Mouse (Mus musculus) MEL (cell line): ENCODE data around the gene Nek4. TPM values are rescaled to one million over a fixed set of nuclear protein-coding genes. Genes with fewer than 3 reads are reported as not detected.

ENCODE experiments used
- DNase-seq: peaks from one replicate; pipeline ENCODE4 v3.0.0; 2011; ENCODE audit warnings: low read depth, low spot score
- H3K27ac ChIP-seq: 2 replicates; pipeline ENCODE4 v1.5.1; 2012; ENCODE audit warnings: low read depth, mild to moderate bottlenecking, control low read depth, low read length, moderate library complexity; ENCODE audit not compliant: control insufficient read depth
- H3K27me3 ChIP-seq, 2 experiments: fragments of 150-350 bp in 1 of 2; sonication (generic) in 1 of 2; 2 replicates each; pipeline ENCODE4 v1.6.1; 2012; ENCODE audit warnings: low read length in 2 of 2, mild to moderate bottlenecking in 2 of 2, improper control_type of control experiment in 1 of 2, moderate library complexity in 1 of 2; ENCODE audit not compliant: insufficient read depth in 2 of 2, control insufficient read depth in 1 of 2
- H3K36me3 ChIP-seq, 2 experiments: 2 replicates each; pipeline ENCODE4 v1.6.1; 2012 to 2014; ENCODE audit warnings: low read length in 2 of 2, improper control_type of control experiment in 1 of 2, inconsistent platforms in 1 of 2, mild to moderate bottlenecking in 1 of 2; ENCODE audit not compliant: insufficient read depth in 2 of 2, control insufficient read depth in 1 of 2
- H3K4me1 ChIP-seq, 2 experiments: fragments of 150-350 bp in 1 of 2; sonication (generic) in 1 of 2; 2 replicates each; pipeline ENCODE4 v1.6.1; 2012; ENCODE audit warnings: low read length in 2 of 2, improper control_type of control experiment in 1 of 2, mild to moderate bottlenecking in 1 of 2; ENCODE audit not compliant: insufficient read depth in 2 of 2, control insufficient read depth in 1 of 2
- H3K4me3 ChIP-seq, 2 experiments: fragments of 150-350 bp in 1 of 2; sonication (generic) in 1 of 2; 2 replicates each; pipeline ENCODE4 v1.5.1; 2012; ENCODE audit warnings: low read depth in 2 of 2, low read length in 2 of 2, mild to moderate bottlenecking in 2 of 2, moderate library complexity in 2 of 2, control low read depth in 1 of 2, improper control_type of control experiment in 1 of 2; ENCODE audit not compliant: control insufficient read depth in 1 of 2, insufficient read depth in 1 of 2
- H3K79me2 ChIP-seq: 2 replicates; pipeline ENCODE4 v1.6.1; 2012; ENCODE audit warnings: mild to moderate bottlenecking, low read length, moderate library complexity; ENCODE audit not compliant: control insufficient read depth, poor library complexity, insufficient read depth
- H3K9ac ChIP-seq: 2 replicates; pipeline ENCODE4 v1.6.1; 2012; ENCODE audit warnings: low read depth, mild to moderate bottlenecking, control low read depth, low read length, moderate library complexity; ENCODE audit not compliant: control insufficient read depth, poor library complexity, severe bottlenecking
- H3K9me3 ChIP-seq: fragments of 150-350 bp; sonication (generic); replicated peaks from 2 replicates; pipeline ENCODE4 v1.6.1; 2012; ENCODE audit warnings: mild to moderate bottlenecking, low read length, improper control_type of control experiment, moderate library complexity; ENCODE audit not compliant: insufficient read depth
- BHLHE40 ChIP-seq: IDR thresholded peaks from 2 replicates; pipeline ENCODE4 v1.6.1; 2012; ENCODE audit warnings: low read depth, mild to moderate bottlenecking, inconsistent platforms, low read length, improper control_type of control experiment, borderline replicate concordance
- CHD1 ChIP-seq: IDR thresholded peaks from 2 replicates; pipeline ENCODE4 v1.6.1; 2012; ENCODE audit warnings: low read depth, mild to moderate bottlenecking, inconsistent platforms, low read length, improper control_type of control experiment
- CHD2 ChIP-seq: IDR thresholded peaks from 2 replicates; pipeline ENCODE4 v1.6.1; 2011; ENCODE audit warnings: low read length, improper control_type of control experiment
- E2F4 ChIP-seq: IDR thresholded peaks from 2 replicates; pipeline ENCODE4 v1.6.1; 2011; ENCODE audit warnings: low read depth, low read length, improper control_type of control experiment, borderline replicate concordance
- EP300 ChIP-seq, 2 experiments: IDR thresholded peaks; 2 replicates each; pipeline ENCODE4 v1.6.1; 2011; ENCODE audit warnings: improper control_type of control experiment in 2 of 2, low read length in 2 of 2, low read depth in 1 of 2, mild to moderate bottlenecking in 1 of 2
- HCFC1 ChIP-seq: IDR thresholded peaks from 2 replicates; pipeline ENCODE4 v1.6.1; 2012; ENCODE audit warnings: low read depth, mild to moderate bottlenecking, inconsistent platforms, low read length, improper control_type of control experiment, moderate library complexity
- MAFK ChIP-seq: IDR thresholded peaks from 2 replicates; pipeline ENCODE4 v1.6.1; 2011; ENCODE audit warnings: low read depth, mild to moderate bottlenecking, low read length, improper control_type of control experiment, borderline replicate concordance
- MAX ChIP-seq: IDR thresholded peaks from 2 replicates; pipeline ENCODE4 v1.6.1; 2011; ENCODE audit warnings: low read length, improper control_type of control experiment
- MAZ ChIP-seq: IDR thresholded peaks from 2 replicates; pipeline ENCODE4 v1.6.1; 2012; ENCODE audit warnings: low read depth, mild to moderate bottlenecking, inconsistent platforms, low read length, improper control_type of control experiment
- MYB ChIP-seq: IDR thresholded peaks from 2 replicates; pipeline ENCODE4 v1.6.1; 2011; ENCODE audit warnings: mild to moderate bottlenecking, low read depth, low read length, improper control_type of control experiment
- NRF1 ChIP-seq: IDR thresholded peaks from 2 replicates; pipeline ENCODE4 v1.6.1; 2014; ENCODE audit warnings: low read depth, mild to moderate bottlenecking, inconsistent platforms, low read length, improper control_type of control experiment, moderate library complexity; ENCODE audit not compliant: poor library complexity, insufficient read depth, severe bottlenecking
- POLR2AphosphoS2 ChIP-seq: IDR thresholded peaks from 2 replicates; pipeline ENCODE4 v1.6.1; 2011; ENCODE audit warnings: low read length, improper control_type of control experiment
- POLR2AphosphoS5 ChIP-seq: IDR thresholded peaks from 2 replicates; pipeline ENCODE4 v1.6.1; 2012; ENCODE audit warnings: low read depth, borderline replicate concordance, mild to moderate bottlenecking, inconsistent platforms, low read length, moderate library complexity, mixed read lengths
- RAD21 ChIP-seq: IDR thresholded peaks from 2 replicates; pipeline ENCODE4 v1.6.1; 2011; ENCODE audit warnings: mild to moderate bottlenecking, low read depth, low read length, improper control_type of control experiment
- TAL1 ChIP-seq: IDR thresholded peaks from 2 replicates; pipeline ENCODE4 v1.6.1; 2012; ENCODE audit warnings: mild to moderate bottlenecking, inconsistent platforms, low read length, moderate library complexity, mixed read lengths
- TBP ChIP-seq: IDR thresholded peaks from 2 replicates; pipeline ENCODE4 v1.8.0; 2011; ENCODE audit warnings: low read depth, low read length, improper control_type of control experiment
- TCF12 ChIP-seq: IDR thresholded peaks from 2 replicates; pipeline ENCODE4 v1.6.1; 2014; ENCODE audit warnings: low read depth, mild to moderate bottlenecking, inconsistent platforms, low read length, improper control_type of control experiment, moderate library complexity
- UBTF ChIP-seq: IDR thresholded peaks from 2 replicates; pipeline ENCODE4 v1.6.1; 2012; ENCODE audit warnings: low read depth, mild to moderate bottlenecking, inconsistent platforms, low read length, improper control_type of control experiment, moderate library complexity, borderline replicate concordance; ENCODE audit not compliant: insufficient read depth
- ZNF384 ChIP-seq: IDR thresholded peaks from 2 replicates; pipeline ENCODE4 v1.6.1; 2012; ENCODE audit warnings: low read depth, mild to moderate bottlenecking, inconsistent platforms, low read length, improper control_type of control experiment
- polyA plus RNA-seq, 2 experiments: library from polyadenylated mRNA; stranded (reverse) in 1 of 2; unstranded in 1 of 2; fragments of >175 nt in 1 of 2; fragments of >200 nt in 1 of 2; gene quantifications; 2 replicates each; pipeline versions ENCODE4 v1.2.1 to v1.2.4; 2012; ENCODE audit warnings: low replicate concordance in 2 of 2, low read depth in 1 of 2; ENCODE audit not compliant: insufficient read length in 2 of 2, insufficient read depth in 1 of 2, missing spikeins in 1 of 2
- total RNA-seq: library from RNA; depleted of rRNA; stranded (reverse); fragments of 300-350 nt; gene quantifications from 2 replicates; pipeline ENCODE4 v1.2.3, GENCODE M21; 2012

The Nek4 gene
- total and polyA plus RNA-seq, 3 experiments, result 16.6 to 19.3 TPM; not detected in 1

GRCm38 (mm10) chr14:30923375-30924105 is 27.6 kb upstream of the Nek4 start, which contains the start of gene Itih3:
TSS of gene Itih3 (minus strand) at chr14:30923760.
- no peaks in the 10 kb centered on the region for H3K27me3 ChIP-seq
- H3K27ac ChIP-seq, result no peak within 1 kb of the TSS
- H3K36me3 ChIP-seq, result no peaks in the 10 kb centered on the region
- no peak within 1 kb of the TSS for H3K9ac ChIP-seq
- H3K4me1 ChIP-seq, result no peaks in the 10 kb centered on the region
- no peaks in the 10 kb centered on the region for H3K9me3 ChIP-seq
- H3K4me3 ChIP-seq, result no peak within 1 kb of the TSS
- TF ChIP-seq UBTF (no peak), TBP (no peak), MAZ (no peak), EP300 (IDR thresholded peaks at IDR 0.05; ENCODE audit: low read depth in 1 of 2, low read length in 2 of 2) (no peak), RAD21 (no peak), CHD2 (no peak), ZNF384 (no peak)
- DNase-seq, result no peak
- no peaks in the 10 kb centered on the region for H3K79me2 ChIP-seq

DNA sequence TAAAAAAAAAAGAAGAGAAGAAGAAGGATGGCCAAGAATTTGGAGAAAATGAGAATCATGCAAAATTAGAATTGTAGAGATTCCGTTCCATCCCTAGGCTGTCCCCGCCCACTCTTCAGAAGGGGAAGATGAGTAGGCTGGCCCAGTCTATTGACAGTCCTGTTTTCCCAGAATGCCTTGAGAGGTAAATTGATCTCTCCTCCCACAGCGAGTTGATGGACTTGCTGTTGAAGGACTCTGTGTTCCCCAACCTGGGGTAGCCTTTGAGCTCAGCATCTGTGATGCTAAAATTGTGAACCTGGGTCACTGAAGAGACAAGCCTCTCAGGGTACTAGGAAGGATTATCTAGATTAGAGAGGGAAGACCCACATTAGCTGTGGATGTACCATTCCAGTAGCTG is 25.7 kb upstream of the Nek4 start:
- H3K79me2 ChIP-seq, result no peaks in the 10 kb centered on the region
- no peak overlapping the region for H3K4me3 ChIP-seq
- no peaks in the 10 kb centered on the region for H3K36me3 ChIP-seq
- H3K9me3 ChIP-seq, result no peaks in the 10 kb centered on the region
- no peak for DNase-seq
- TF ChIP-seq CHD2 (no peak), POLR2AphosphoS2 (no peak), MAFK (no peak), MAX (no peak), E2F4 (no peak), TAL1 (no peak), POLR2AphosphoS5 (no peak)
- TF ChIP-seq, all 39 proteins: peak for 0
- no peaks in the 10 kb centered on the region for H3K27me3 ChIP-seq
- H3K4me1 ChIP-seq, result no peaks in the 10 kb centered on the region
- H3K27ac ChIP-seq, result no peak overlapping the region
- H3K9ac ChIP-seq, result no peak overlapping the region

- Histone ChIP-seq H3K9me3 (no peaks in the 10 kb centered on the region), H3K4me3 (no peak overlapping the region), H3K79me2 (no peaks in the 10 kb centered on the region), H3K4me1 (no peaks in the 10 kb centered on the region), H3K27ac (no peak overlapping the region), H3K9ac (no peak overlapping the region), H3K27me3 (no peaks in the 10 kb centered on the region)
- DNase-seq, result no peak
- TF ChIP-seq BHLHE40 (no peak), POLR2AphosphoS2 (no peak), HCFC1 (no peak), CHD1 (no peak), MAFK (no peak), POLR2AphosphoS5 (no peak), MYB (no peak), TCF12 (no peak), UBTF (no peak), TAL1 (no peak), NRF1 (no peak)
- TF ChIP-seq, all 39 proteins: peak for 0
- H3K36me3 ChIP-seq, result no peaks in the 10 kb centered on the region
These were observed 20.8 kb upstream of the Nek4 start for GRCm38 (mm10) chr14:30930386-30930785.
